Mouse (Mus musculus) intestine, embryonic 16.5 days (tissue): ENCODE results near the gene Fat1. TPM values are rescaled to one million over a fixed set of nuclear protein-coding genes. Genes with fewer than 3 reads are reported as not detected.

Experiments used
- ATAC-seq: fragments of 200-750 bp; cut with Nextera tagmentation; 2 replicates; pipeline ENCODE4 v1.8.0; 2017; ENCODE audit warnings: moderate TSS enrichment, moderate library complexity
- H3K27ac ChIP-seq: fragments of 300-500 bp; sonication (generic); 2 replicates; pipeline ENCODE4 v1.5.1; 2014; ENCODE audit warnings: mild to moderate bottlenecking, low read length
- H3K27me3 ChIP-seq: fragments of 300-500 bp; sonication (generic); replicated peaks from 2 replicates; pipeline ENCODE4 v1.6.1; 2014; ENCODE audit warnings: low read length, control low read depth, mixed read lengths; ENCODE audit not compliant: control insufficient read depth, insufficient read depth
- H3K36me3 ChIP-seq: fragments of 300-500 bp; sonication (generic); 2 replicates; pipeline ENCODE4 v1.6.1; 2014; ENCODE audit warnings: low read length, control low read depth; ENCODE audit not compliant: control insufficient read depth, insufficient read depth
- H3K4me1 ChIP-seq: fragments of 300-500 bp; sonication (generic); 2 replicates; pipeline ENCODE4 v1.6.1; 2014; ENCODE audit warnings: low read length, control low read depth, mixed read lengths; ENCODE audit not compliant: control insufficient read depth, insufficient read depth
- H3K4me2 ChIP-seq: fragments of 300-500 bp; sonication (generic); 2 replicates; pipeline ENCODE4 v1.6.1; 2014; ENCODE audit warnings: low read depth, low read length, control low read depth
- H3K4me3 ChIP-seq: fragments of 300-500 bp; sonication (generic); 2 replicates; pipeline ENCODE4 v1.5.1; 2014; ENCODE audit warnings: mild to moderate bottlenecking, low read length
- H3K9ac ChIP-seq: fragments of 300-500 bp; sonication (generic); 2 replicates; pipeline ENCODE4 v1.6.1; 2014; ENCODE audit warnings: low read depth, low read length
- H3K9me3 ChIP-seq: fragments of 300-500 bp; sonication (generic); 2 replicates; pipeline ENCODE4 v1.6.1; 2016; ENCODE audit warnings: low read length, control low read depth; ENCODE audit not compliant: control insufficient read depth
- WGBS: fragments of 180-500 bp; shearing (Covaris S2); extraction: QIAGEN DNeasy Blood & Tissue Kit; methylation state at CpG from one replicate; pipeline ENCODE4 v1.1.7; 2014; 5-methylcytosine and 5-hydroxymethylcytosine counted together
- polyA plus RNA-seq: library from polyadenylated mRNA; unstranded; fragments of >200 nt; fragmentation: Nextera tagmentation; extraction: Ambion mirVana; gene quantifications from 2 replicates; pipeline ENCODE4 v1.2.1, GENCODE M21; 2015

The Fat1 gene
- polyA plus RNA-seq, 1 experiment from 2014 or later, result 10.8 TPM

DNA sequence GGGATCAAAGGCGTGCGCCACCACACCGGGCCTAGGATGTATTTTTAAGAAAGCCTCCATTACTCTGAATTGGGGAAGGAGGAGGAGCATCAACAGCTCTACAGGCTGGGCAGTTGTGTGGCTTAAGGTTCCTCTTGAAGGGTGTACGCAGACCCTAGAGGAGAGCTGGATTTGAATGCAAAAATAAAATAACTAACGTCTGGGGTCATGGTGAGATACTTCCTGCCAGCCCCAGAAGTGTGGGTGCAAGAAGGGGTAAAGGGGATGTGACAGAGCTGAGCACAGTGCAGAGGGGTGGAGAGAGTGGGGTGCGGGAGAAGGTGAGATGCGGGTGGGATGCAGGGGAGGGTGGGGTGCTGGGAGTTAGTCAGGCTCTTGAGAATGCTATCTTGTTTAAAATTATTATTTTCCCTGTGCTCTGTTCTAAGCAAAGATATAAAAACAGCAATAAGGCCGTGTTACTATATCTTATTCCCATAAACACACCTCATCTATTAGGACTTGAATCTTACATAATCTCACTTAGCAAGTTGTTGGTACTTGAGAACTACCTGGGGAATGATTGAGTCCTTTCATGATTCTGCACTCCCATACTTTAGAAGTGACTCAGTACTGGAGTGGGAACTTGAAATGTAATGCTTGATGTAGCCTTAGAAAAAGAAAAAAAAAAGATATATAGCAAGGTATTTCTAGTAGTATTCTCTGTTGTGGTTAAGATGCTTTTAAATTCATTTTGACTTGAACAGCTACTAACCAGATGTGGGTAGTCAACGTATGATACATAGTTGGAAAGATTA is 2.5 kb upstream of the Fat1 start:
- H3K4me2 ChIP-seq, result no peak overlapping the region
- no peak for ATAC-seq
- no peak overlapping the region for H3K27ac ChIP-seq
- no peak overlapping the region for H3K4me3 ChIP-seq
- no peaks in the 10 kb centered on the region for H3K36me3 ChIP-seq
- 0 out of 2 replicates have a peak, but pooled peaks cover 6% of the 10 kb centered on the region for H3K4me1 ChIP-seq
- 90% methylated on average over 9 of the region's 9 CpGs for WGBS
- H3K9me3 ChIP-seq, result peaks cover 7% of the 10 kb centered on the region; the same call in 1 of the 2 replicates
- H3K27me3 ChIP-seq, result no peaks in the 10 kb centered on the region
- no peak overlapping the region for H3K9ac ChIP-seq

DNA sequence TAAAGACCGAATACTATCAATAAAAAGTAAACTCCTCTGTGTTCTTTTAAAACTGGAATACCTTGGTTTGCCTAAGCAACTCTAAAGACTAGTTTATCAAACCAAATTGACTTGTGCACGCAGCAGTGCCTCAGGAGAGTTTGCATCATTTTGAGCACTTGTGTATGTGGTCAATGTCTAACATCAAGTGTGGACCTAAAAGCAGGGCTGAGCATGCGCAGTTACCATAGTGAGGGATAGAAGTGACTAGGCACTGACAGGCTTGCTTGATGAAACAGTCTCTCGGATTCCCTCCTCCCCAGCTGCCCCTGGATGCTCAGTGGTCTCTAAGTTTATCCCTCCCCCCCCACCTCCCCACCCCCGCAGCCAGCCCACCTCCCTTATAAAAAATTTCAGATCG is 1.8 kb upstream of the Fat1 start:
- ATAC-seq, result no peak
- Histone ChIP-seq H3K4me1 (0 out of 2 replicates have a peak, but pooled peaks cover 6% of the 10 kb centered on the region), H3K9me3 (peaks cover 4% of the 10 kb centered on the region; the same call in 1 of the 2 replicates), H3K36me3 (no peaks in the 10 kb centered on the region), H3K9ac (no peak overlapping the region; the same call in 1 of the 2 replicates), H3K27me3 (no peaks in the 10 kb centered on the region), H3K4me2 (peak overlapping the region; percentile 85), H3K27ac (no peak overlapping the region), H3K4me3 (peak overlapping the region; percentile 90; the same call in 1 of the 2 replicates)
- WGBS, result 50% methylated on average over 6 of the region's 6 CpGs

DNA sequence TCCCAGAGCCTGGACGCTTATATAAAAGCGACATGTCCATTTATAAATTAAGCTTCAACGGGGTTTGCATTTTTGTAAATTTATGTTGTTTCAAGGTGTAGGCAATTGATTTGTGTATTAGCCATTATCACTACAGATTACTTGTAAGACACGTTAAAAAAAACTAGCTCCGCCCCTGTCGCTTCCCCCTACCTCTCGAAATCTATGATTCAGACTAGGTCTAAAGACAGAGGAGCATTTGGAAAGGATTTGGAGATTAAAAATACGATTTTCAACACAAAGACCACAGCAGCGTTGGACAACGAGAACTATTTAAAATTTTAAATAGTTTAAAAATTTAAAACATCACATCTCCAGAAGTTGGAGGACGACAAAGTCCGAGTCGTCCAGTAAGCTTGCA is 831 bp upstream of the Fat1 start:
- Histone ChIP-seq H3K4me2 (peak overlapping the region; percentile 85), H3K9me3 (no peaks in the 10 kb centered on the region), H3K27me3 (no peaks in the 10 kb centered on the region), H3K4me3 (peak overlapping the region; percentile 90), H3K4me1 (0 out of 2 replicates have a peak, but pooled peaks cover 6% of the 10 kb centered on the region), H3K9ac (peak overlapping the region; percentile 80), H3K36me3 (no peaks in the 10 kb centered on the region), H3K27ac (peak overlapping the region; percentile 95; the same call in 1 of the 2 replicates)
- 3% methylated on average over 13 of the region's 13 CpGs for WGBS
- ATAC-seq, result no peak

DNA sequence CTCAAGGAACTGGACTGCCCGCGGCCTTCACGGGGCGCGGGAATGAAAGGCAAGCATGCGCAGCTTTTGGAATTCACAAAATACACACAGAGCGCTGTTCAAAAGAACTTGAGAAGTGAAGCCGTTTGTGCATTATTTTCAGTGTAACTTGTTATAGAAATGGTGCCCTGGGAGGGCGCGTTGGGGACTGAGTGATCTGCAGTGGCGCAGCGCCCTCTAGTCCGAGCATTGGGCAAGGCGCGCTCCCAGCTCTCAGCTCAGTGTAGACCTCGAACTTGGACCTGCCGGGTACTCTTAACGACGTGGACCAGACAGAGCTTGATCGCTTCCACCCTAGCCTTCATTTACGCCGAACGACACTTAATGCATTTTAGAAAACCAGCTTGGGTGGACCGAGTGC is 494 bp downstream of the Fat1 start:
- Histone ChIP-seq H3K9me3 (no peaks in the 10 kb centered on the region), H3K27ac (peak overlapping the region; percentile 95), H3K27me3 (no peaks in the 10 kb centered on the region), H3K4me1 (0 out of 2 replicates have a peak, but pooled peaks cover 6% of the 10 kb centered on the region), H3K4me3 (peak overlapping the region; percentile 90), H3K9ac (peak overlapping the region; percentile 80), H3K36me3 (no peaks in the 10 kb centered on the region), H3K4me2 (peak overlapping the region; percentile 85)
- peak; percentile 73 for ATAC-seq
- WGBS, result under 1% methylated on average over 24 of the region's 24 CpGs

DNA sequence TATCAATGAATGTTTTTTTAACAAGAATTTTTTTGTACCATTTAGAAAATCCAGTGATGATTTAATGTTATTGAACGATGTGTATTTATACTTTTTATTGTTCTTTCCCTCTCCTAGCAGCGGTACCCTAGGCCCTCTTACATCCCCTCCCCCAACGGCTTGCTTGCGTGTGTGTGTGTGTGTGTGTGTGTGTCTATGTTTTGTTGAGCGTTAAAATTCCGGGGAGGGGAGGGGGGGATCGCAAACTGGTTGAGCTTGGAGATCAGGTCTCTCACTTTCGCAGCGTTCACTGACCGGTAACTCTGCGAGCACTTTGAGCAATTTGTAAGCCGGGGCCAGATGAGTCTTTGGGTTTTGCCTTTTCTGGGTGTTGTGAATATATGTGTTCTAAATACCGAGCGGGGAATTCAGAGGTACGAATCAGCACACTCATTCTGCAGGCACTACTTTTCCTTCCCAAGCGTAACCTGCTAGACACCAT is 1.3 kb downstream of the Fat1 start:
- Histone ChIP-seq H3K27me3 (no peaks in the 10 kb centered on the region), H3K4me2 (peak overlapping the region; percentile 85), H3K27ac (peak overlapping the region; percentile 87), H3K4me1 (peaks cover 9% of the 10 kb centered on the region; the same call in 1 of the 2 replicates), H3K9me3 (no peaks in the 10 kb centered on the region), H3K4me3 (peak overlapping the region; percentile 90), H3K9ac (peak overlapping the region; percentile 91), H3K36me3 (no peaks in the 10 kb centered on the region)
- WGBS, result 0% methylated on average over 16 of the region's 16 CpGs
- no peak for ATAC-seq

DNA sequence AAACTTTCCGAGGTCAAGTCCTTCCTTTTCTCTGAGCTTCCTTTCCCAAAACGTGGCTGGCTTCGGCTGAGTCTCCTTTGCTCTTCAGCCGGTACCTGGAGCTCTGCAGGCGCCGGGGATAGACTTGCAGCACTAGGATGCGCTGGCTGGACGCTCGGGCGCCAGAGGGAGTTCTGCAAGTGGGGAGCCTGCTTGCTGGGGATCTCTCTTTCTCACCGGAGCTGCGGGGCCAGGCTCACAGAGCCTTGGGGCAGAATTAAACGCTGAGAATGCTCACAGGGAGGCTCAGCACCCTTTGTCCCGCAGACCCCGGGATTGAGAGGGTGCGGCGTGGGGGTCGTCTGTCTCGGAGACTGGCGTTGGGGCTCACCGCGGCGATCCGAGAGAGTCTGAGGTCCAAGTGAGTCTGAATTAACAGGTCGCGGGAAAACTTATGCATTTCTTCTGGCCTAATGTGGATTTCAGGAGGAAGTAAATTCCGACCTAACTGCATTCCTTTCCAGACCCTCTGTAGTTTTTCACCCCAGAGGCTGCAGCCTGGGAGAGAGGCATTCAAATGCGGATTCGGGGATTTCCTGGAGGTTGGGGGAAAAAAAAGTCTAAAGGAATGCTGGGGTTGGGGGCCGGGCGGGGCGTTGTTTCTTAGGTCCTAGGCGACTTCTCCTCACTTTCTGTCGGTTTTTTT is 2.0 kb downstream of the Fat1 start:
- H3K4me2 ChIP-seq, result peak overlapping the region; percentile 85
- H3K9me3 ChIP-seq, result no peaks in the 10 kb centered on the region
- WGBS, result under 1% methylated on average over 34 of the region's 34 CpGs
- peak overlapping the region; percentile 91 for H3K9ac ChIP-seq
- no peaks in the 10 kb centered on the region for H3K27me3 ChIP-seq
- peak overlapping the region; percentile 90 for H3K4me3 ChIP-seq
- ATAC-seq, result peak; percentile 21; the same call in 1 of the 2 replicates
- peaks cover 9% of the 10 kb centered on the region; the same call in 1 of the 2 replicates for H3K4me1 ChIP-seq
- peak overlapping the region; percentile 87 for H3K27ac ChIP-seq
- H3K36me3 ChIP-seq, result no peaks in the 10 kb centered on the region

DNA sequence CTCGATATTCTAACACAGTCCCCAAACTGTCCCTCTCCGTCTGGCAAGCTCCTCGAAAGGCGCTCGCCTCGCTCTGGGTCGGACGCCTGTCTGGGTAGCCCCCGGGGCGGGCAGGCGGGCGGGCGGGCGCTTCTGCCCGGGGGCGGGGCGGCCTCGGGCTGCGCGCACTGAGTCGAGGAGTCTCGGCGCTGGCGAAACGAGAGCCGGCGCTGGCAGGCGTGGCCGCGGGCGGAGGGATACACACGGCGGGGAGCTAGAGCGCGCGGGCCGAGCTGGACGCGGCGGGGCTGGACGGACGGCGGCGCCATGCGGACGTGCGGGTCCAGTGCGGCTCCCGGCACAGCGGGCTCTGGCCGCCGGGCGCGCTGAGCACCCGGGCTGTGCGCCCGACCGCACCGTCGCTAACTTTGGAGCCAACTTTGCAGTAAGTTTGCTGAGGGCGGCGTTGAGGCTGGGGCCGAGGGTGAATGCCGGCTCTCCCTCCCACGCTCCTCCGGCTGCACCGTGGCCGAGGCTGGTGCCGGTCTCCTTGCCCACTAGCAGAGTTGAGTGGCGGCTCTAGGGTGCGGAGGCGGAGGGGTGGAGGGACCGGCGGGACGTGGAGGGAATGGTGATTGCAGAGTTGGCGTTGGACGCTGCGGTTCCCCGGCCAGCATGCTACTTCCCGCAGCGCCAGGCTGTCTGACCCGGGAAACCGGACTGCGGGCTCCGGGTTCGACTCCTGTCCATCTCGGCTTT is 2.8 kb downstream of the Fat1 start:
- ATAC-seq, result peak; percentile 73
- Histone ChIP-seq H3K4me1 (peaks cover 14% of the 10 kb centered on the region; the same call in 1 of the 2 replicates), H3K27me3 (no peaks in the 10 kb centered on the region), H3K36me3 (no peaks in the 10 kb centered on the region), H3K9me3 (no peaks in the 10 kb centered on the region), H3K27ac (peak overlapping the region; percentile 87), H3K4me3 (peak overlapping the region; percentile 90), H3K9ac (peak overlapping the region; percentile 91), H3K4me2 (peak overlapping the region; percentile 85)
- WGBS, result under 1% methylated on average over 81 of the region's 87 CpGs

DNA sequence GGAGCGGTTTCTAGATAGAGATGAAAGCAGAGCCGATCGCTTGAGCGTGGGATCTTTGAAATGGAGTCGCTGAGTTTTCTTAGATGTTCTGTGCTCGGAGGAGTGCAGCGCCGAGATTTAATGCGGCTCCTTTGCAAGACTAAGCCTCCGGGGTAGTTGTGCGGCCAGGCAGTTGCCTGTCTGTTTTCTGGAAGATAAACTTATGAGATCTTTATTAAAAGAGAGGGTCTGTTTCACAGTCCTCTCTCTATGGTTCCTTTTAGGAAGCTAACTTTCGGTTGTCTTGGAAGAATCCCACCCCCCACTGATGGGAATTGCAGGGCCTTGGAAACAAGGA is 3.4 kb downstream of the Fat1 start:
- Histone ChIP-seq H3K36me3 (no peaks in the 10 kb centered on the region), H3K4me2 (peak overlapping the region; percentile 85), H3K9ac (peak overlapping the region; percentile 91), H3K9me3 (no peaks in the 10 kb centered on the region), H3K27me3 (no peaks in the 10 kb centered on the region), H3K27ac (peak overlapping the region; percentile 87), H3K4me3 (peak overlapping the region; percentile 90), H3K4me1 (peaks cover 12% of the 10 kb centered on the region; the same call in 1 of the 2 replicates)
- no peak for ATAC-seq
- WGBS, result 0% methylated on average over 12 of the region's 12 CpGs

DNA sequence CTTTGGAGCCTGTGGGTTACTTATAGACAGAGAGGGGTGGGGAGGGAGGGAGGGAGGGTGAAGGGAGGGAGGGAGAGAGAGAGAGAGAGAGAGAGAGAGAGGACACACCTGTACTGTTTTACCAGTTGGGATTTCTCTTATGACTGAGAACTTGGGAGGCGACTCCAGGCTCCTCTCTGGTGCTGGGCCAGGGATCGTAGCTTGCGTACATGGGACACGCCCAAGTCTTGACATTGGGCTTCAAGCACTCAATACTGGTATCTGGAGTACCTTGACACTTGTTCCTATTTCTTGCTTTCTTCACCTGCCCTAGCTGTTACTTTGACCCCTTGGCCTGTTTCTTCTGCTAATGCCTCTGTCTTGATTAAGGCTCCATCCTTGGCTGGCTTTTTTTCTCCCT is 10.3 kb downstream of the Fat1 start:
- Histone ChIP-seq H3K36me3 (peaks cover 10% of the 10 kb centered on the region), H3K9ac (no peak overlapping the region), H3K4me3 (no peak overlapping the region), H3K4me2 (no peak overlapping the region), H3K27me3 (no peaks in the 10 kb centered on the region), H3K4me1 (peaks cover 14% of the 10 kb centered on the region), H3K27ac (no peak overlapping the region), H3K9me3 (no peaks in the 10 kb centered on the region)
- 80% methylated on average over 4 of the region's 4 CpGs for WGBS
- peak; percentile 53 for ATAC-seq
